Mouse (Mus musculus): ENCODE measurements around the gene Arsg. TPM values are rescaled to one million over a fixed set of nuclear protein-coding genes. Genes with fewer than 3 reads are reported as not detected.

Arsg gene
- polyA plus RNA-seq, 1 experiment from 2014 or later: 3.3 TPM

- Histone ChIP-seq H3K4me3 (no peak overlapping the region), H3K9me3 (no peaks in the 10 kb centered on the region), H3K36me3 (no peaks in the 10 kb centered on the region), H3K4me1 (peaks cover 25% of the 10 kb centered on the region), H3K27ac (no peak overlapping the region), H3K27me3 (ENCODE audit: insufficient read depth, poor library complexity, severe bottlenecking) (no peaks in the 10 kb centered on the region)
- DNase-seq (ENCODE audit: low spot score): no peak
- WGBS: 89% methylated on average over 8 of the region's 8 CpGs
Observed at GRCm38 (mm10) chr11:109443468-109444263, 29.5 kb upstream of the Arsg start.

- no peak for DNase-seq (ENCODE audit: low spot score)
- 56% methylated on average over 7 of the region's 7 CpGs for WGBS
- no peak overlapping the region for H3K4me3 ChIP-seq
Observed at GRCm38 (mm10) chr11:109444600-109444999, 28.6 kb upstream of the Arsg start.

GRCm38 (mm10) chr11:109445438-109446035 lies 27.6 kb upstream of the Arsg start:
- 0 out of 2 replicates have a peak, but pooled peaks cover 2% of the 10 kb centered on the region for H3K36me3 ChIP-seq
- H3K27me3 ChIP-seq (ENCODE audit: insufficient read depth, poor library complexity, severe bottlenecking): no peaks in the 10 kb centered on the region
- DNase-seq (ENCODE audit: low spot score): no peak
- peak overlapping the region; percentile 8; the same call in 1 of the 2 replicates for H3K27ac ChIP-seq
- no peaks in the 10 kb centered on the region for H3K9me3 ChIP-seq
- H3K4me3 ChIP-seq: no peak overlapping the region
- 50% methylated on average over 13 of the region's 13 CpGs for WGBS
- H3K4me1 ChIP-seq: peaks cover 14% of the 10 kb centered on the region; the same call in 1 of the 2 replicates

More at GRCm38 (mm10) chr11:109444600-109444999, 28.6 kb upstream of the Arsg start:
- Histone ChIP-seq H3K36me3 (0 out of 2 replicates have a peak, but pooled peaks cover under 1% of the 10 kb centered on the region), H3K27me3 (ENCODE audit: insufficient read depth, poor library complexity, severe bottlenecking) (no peaks in the 10 kb centered on the region), H3K27ac (0 out of 2 replicates have a peak overlapping the region, but pooled peaks have one; percentile 8), H3K4me1 (peaks cover 19% of the 10 kb centered on the region), H3K9me3 (no peaks in the 10 kb centered on the region)

GRCm38 (mm10) chr11:109451169-109451568 lies 22.0 kb upstream of the Arsg start:
- no peaks in the 10 kb centered on the region for H3K27me3 ChIP-seq (ENCODE audit: insufficient read depth, poor library complexity, severe bottlenecking)
- H3K36me3 ChIP-seq: peaks cover 31% of the 10 kb centered on the region
- H3K4me3 ChIP-seq: no peak overlapping the region
- no peak overlapping the region for H3K27ac ChIP-seq
- WGBS: 85% methylated on average over 11 of the region's 11 CpGs
- no peaks in the 10 kb centered on the region for H3K4me1 ChIP-seq
- no peak for DNase-seq (ENCODE audit: low spot score)
- H3K9me3 ChIP-seq: no peaks in the 10 kb centered on the region

- no peak for DNase-seq (ENCODE audit: low spot score)
- H3K36me3 ChIP-seq: peaks cover 57% of the 10 kb centered on the region
- H3K27me3 ChIP-seq (ENCODE audit: insufficient read depth, poor library complexity, severe bottlenecking): no peaks in the 10 kb centered on the region
- no peak overlapping the region for H3K27ac ChIP-seq
- no peak overlapping the region for H3K4me3 ChIP-seq
- 95% methylated on average over 5 of the region's 5 CpGs for WGBS
- peaks cover 15% of the 10 kb centered on the region; the same call in 1 of the 2 replicates for H3K4me1 ChIP-seq
- no peaks in the 10 kb centered on the region for H3K9me3 ChIP-seq
Observed at GRCm38 (mm10) chr11:109456261-109456660, 16.9 kb upstream of the Arsg start.

- Histone ChIP-seq H3K27ac (no peak overlapping the region), H3K9me3 (no peaks in the 10 kb centered on the region), H3K27me3 (ENCODE audit: insufficient read depth, poor library complexity, severe bottlenecking) (no peaks in the 10 kb centered on the region), H3K36me3 (peaks cover 69% of the 10 kb centered on the region), H3K4me1 (peaks cover 15% of the 10 kb centered on the region; the same call in 1 of the 2 replicates), H3K4me3 (no peak overlapping the region)
- WGBS: 95% methylated on average over 11 of the region's 11 CpGs
- DNase-seq (ENCODE audit: low spot score): no peak
Observed at GRCm38 (mm10) chr11:109458165-109458564, 15.0 kb upstream of the Arsg start.

- peaks cover 55% of the 10 kb centered on the region for H3K36me3 ChIP-seq
- DNase-seq (ENCODE audit: low spot score): peak; percentile 83
- H3K4me3 ChIP-seq: no peak overlapping the region
- H3K27ac ChIP-seq: peak overlapping the region; percentile 53
- no peaks in the 10 kb centered on the region for H3K27me3 ChIP-seq (ENCODE audit: insufficient read depth, poor library complexity, severe bottlenecking)
- WGBS: 30% methylated on average over 5 of the region's 5 CpGs
- no peaks in the 10 kb centered on the region for H3K9me3 ChIP-seq
- H3K4me1 ChIP-seq: peaks cover 15% of the 10 kb centered on the region; the same call in 1 of the 2 replicates
Observed at GRCm38 (mm10) chr11:109460586-109460985, 12.6 kb upstream of the Arsg start.

GRCm38 (mm10) chr11:109465068-109465467 lies 8.1 kb upstream of the Arsg start:
- WGBS: 84% methylated on average over 4 of the region's 4 CpGs
- H3K9me3 ChIP-seq: no peaks in the 10 kb centered on the region
- H3K36me3 ChIP-seq: peaks cover 21% of the 10 kb centered on the region
- no peak overlapping the region for H3K4me3 ChIP-seq
- no peaks in the 10 kb centered on the region for H3K27me3 ChIP-seq (ENCODE audit: insufficient read depth, poor library complexity, severe bottlenecking)
- DNase-seq (ENCODE audit: low spot score): no peak
- H3K27ac ChIP-seq: no peak overlapping the region
- H3K4me1 ChIP-seq: peaks cover 18% of the 10 kb centered on the region

- DNase-seq (ENCODE audit: low spot score): no peak
- H3K27me3 ChIP-seq (ENCODE audit: insufficient read depth, poor library complexity, severe bottlenecking): no peaks in the 10 kb centered on the region
- H3K4me3 ChIP-seq: no peak overlapping the region
- WGBS: 62% methylated on average over 8 of the region's 8 CpGs
- H3K27ac ChIP-seq: peak overlapping the region; percentile 29; the same call in 1 of the 2 replicates
- peaks cover 15% of the 10 kb centered on the region for H3K36me3 ChIP-seq
- peaks cover 17% of the 10 kb centered on the region for H3K4me1 ChIP-seq
- H3K9me3 ChIP-seq: no peaks in the 10 kb centered on the region
Observed at GRCm38 (mm10) chr11:109466987-109467386, 6.2 kb upstream of the Arsg start.

GRCm38 (mm10) chr11:109468133-109468532 lies 5.0 kb upstream of the Arsg start:
- H3K27ac ChIP-seq: no peak overlapping the region
- H3K4me1 ChIP-seq: peaks cover 20% of the 10 kb centered on the region
- H3K27me3 ChIP-seq (ENCODE audit: insufficient read depth, poor library complexity, severe bottlenecking): no peaks in the 10 kb centered on the region
- 89% methylated on average over 5 of the region's 5 CpGs for WGBS
- DNase-seq (ENCODE audit: low spot score): no peak
- no peaks in the 10 kb centered on the region for H3K9me3 ChIP-seq
- H3K36me3 ChIP-seq: peaks cover 4% of the 10 kb centered on the region; the same call in 1 of the 2 replicates
- no peak overlapping the region for H3K4me3 ChIP-seq

- 0 out of 2 replicates have a peak overlapping the region, but pooled peaks have one; percentile 88 for H3K4me3 ChIP-seq
- H3K9me3 ChIP-seq: no peaks in the 10 kb centered on the region
- no peaks in the 10 kb centered on the region for H3K27me3 ChIP-seq (ENCODE audit: insufficient read depth, poor library complexity, severe bottlenecking)
- H3K27ac ChIP-seq: no peak overlapping the region
- no peak for DNase-seq (ENCODE audit: low spot score)
- H3K4me1 ChIP-seq: peaks cover 28% of the 10 kb centered on the region
- H3K36me3 ChIP-seq: no peaks in the 10 kb centered on the region; the same call in 1 of the 2 replicates
- 68% methylated on average over 9 of the region's 9 CpGs for WGBS
Observed at GRCm38 (mm10) chr11:109470170-109470569, 3.0 kb upstream of the Arsg start.

- no peaks in the 10 kb centered on the region; the same call in 1 of the 2 replicates for H3K36me3 ChIP-seq
- peak overlapping the region; percentile 99; the same call in 1 of the 2 replicates for H3K27ac ChIP-seq
- 26% methylated on average over 15 of the region's 15 CpGs for WGBS
- DNase-seq (ENCODE audit: low spot score): no peak
- H3K9me3 ChIP-seq: no peaks in the 10 kb centered on the region
- peaks cover 30% of the 10 kb centered on the region for H3K4me1 ChIP-seq
- H3K4me3 ChIP-seq: peak overlapping the region; percentile 88
- H3K27me3 ChIP-seq (ENCODE audit: insufficient read depth, poor library complexity, severe bottlenecking): 0 out of 2 replicates have a peak, but pooled peaks cover 6% of the 10 kb centered on the region
Observed at GRCm38 (mm10) chr11:109470921-109471861, 2.0 kb upstream of the Arsg start.
